10 mouse cellular contexts compared by ENCODE assay signal in genomic region chr4:116830070-116830368, GRCm38 (mm10). TPM values are rescaled to one million over a fixed set of nuclear protein-coding genes. Genes with fewer than 3 reads are reported as not detected.
DNase-seq lines count a peak whose midpoint lies in the region; ATAC-seq and TF ChIP-seq lines count a peak whose summit lies in the region.
"Had no signal": no experiment of that assay in that cellular context is flagged by ENCODE, and none has a peak within 500 bp of the region (broad histone marks: within the 10 kb centered on the region; RNA-seq: fewer than 3 reads in every experiment).

No protein-coding gene starts in this region.

- 6% methylated on average over 6 of the region's 6 CpGs for WGBS in forebrain, postnatal 0 days
- 5% methylated on average over 6 of the region's 6 CpGs for whole genome bisulfite sequencing in midbrain, embryonic 15.5 days
- WGBS in lung, postnatal 0 days: 33% methylated on average over 6 of the region's 6 CpGs

- H3K9me3 ChIP-seq in ES-Bruce4 (replicated peaks; ENCODE audit: control insufficient read depth, insufficient read depth, low read length, poor library complexity, severe bottlenecking): no peaks in the 10 kb centered on the region
- H3K9me3 ChIP-seq in forebrain, postnatal 0 days (ENCODE audit: low read length): no peaks in the 10 kb centered on the region
- no peaks in the 10 kb centered on the region for H3K9me3 ChIP-seq in midbrain, embryonic 15.5 days
- no peaks in the 10 kb centered on the region for H3K9me3 ChIP-seq in lung, postnatal 0 days (ENCODE audit: low read length)
- H3K9me3 ChIP-seq: heart, embryonic 10.5 days; megakaryocyte, embryonic 14.5 days had no signal

- DNase-seq in embryo, embryonic 10.5 days (ENCODE audit: low spot score): peak; percentile 65
- DNase-seq in forebrain, postnatal 0 days: peak; percentile 21
- no peak for DNase-seq in lung, postnatal 0 days (ENCODE audit: low spot score)
- DNase-seq in natural killer cell, adult 2 months (ENCODE audit: low spot score in 2 of 2): no peak
- DNase-seq in lung, postnatal 25 days (ENCODE audit: low spot score): no peak
- DNase-seq: kidney, adult 9 months had no signal

- no peak for TF ChIP-seq CTCF in ES-Bruce4 (IDR thresholded peaks at IDR 0.05; ENCODE audit: low read depth, low read length)
- no peak for TF ChIP-seq CTCF in forebrain, postnatal 0 days (IDR thresholded peaks at IDR 0.05; ENCODE audit: low read depth)
- no peak for TF ChIP-seq CTCF in lung, postnatal 0 days (IDR thresholded peaks at IDR 0.05)

- H3K4me3 ChIP-seq in ES-Bruce4 (ENCODE audit: low read depth, low read length): no peak overlapping the region
- H3K4me3 ChIP-seq in forebrain, postnatal 0 days (ENCODE audit: low read depth, low read length): no peak overlapping the region
- no peak overlapping the region for H3K4me3 ChIP-seq in midbrain, embryonic 15.5 days
- H3K4me3 ChIP-seq in lung, postnatal 0 days (ENCODE audit: low read depth, low read length): no peak overlapping the region
- H3K4me3 ChIP-seq: heart, embryonic 10.5 days; megakaryocyte, embryonic 14.5 days had no signal

- no peak overlapping the region for H3K4me2 ChIP-seq in forebrain, postnatal 0 days (ENCODE audit: low read depth)
- no peak overlapping the region for H3K4me2 ChIP-seq in midbrain, embryonic 15.5 days
- H3K4me2 ChIP-seq in lung, postnatal 0 days (replicated peaks; ENCODE audit: low read depth, low read length): no peak overlapping the region

- TF ChIP-seq EP300 in ES-Bruce4 (IDR thresholded peaks at IDR 0.05; ENCODE audit: insufficient read depth, low read depth, low read length): 0 out of 2 replicates have a peak, but pooled peaks have one; percentile 40
- TF ChIP-seq EP300 in lung, postnatal 0 days (IDR thresholded peaks at IDR 0.05): no peak

- ATAC-seq in forebrain, postnatal 0 days: peak; percentile 56
- ATAC-seq in midbrain, embryonic 15.5 days (replicated peaks): peak; percentile 53; the same call in 1 of the 2 replicates
- ATAC-seq in lung, postnatal 0 days: no peak

- H3K27ac ChIP-seq in ES-Bruce4 (ENCODE audit: insufficient read depth, low read length): no peak overlapping the region
- peak overlapping the region; percentile 47; the same call in 1 of the 2 replicates for H3K27ac ChIP-seq in forebrain, postnatal 0 days (ENCODE audit: low read depth, low read length)
- peak overlapping the region; percentile 64 for H3K27ac ChIP-seq in midbrain, embryonic 15.5 days
- no peak overlapping the region for H3K27ac ChIP-seq in lung, postnatal 0 days (ENCODE audit: low read length)
- H3K27ac ChIP-seq: heart, embryonic 10.5 days had no signal

- H3K4me1 ChIP-seq in ES-Bruce4 (ENCODE audit: control insufficient read depth, insufficient read depth, low read length): peaks cover 2% of the 10 kb centered on the region
- peaks cover 4% of the 10 kb centered on the region for H3K4me1 ChIP-seq in forebrain, postnatal 0 days (ENCODE audit: insufficient read depth)
- peaks cover 19% of the 10 kb centered on the region for H3K4me1 ChIP-seq in midbrain, embryonic 15.5 days
- H3K4me1 ChIP-seq in lung, postnatal 0 days (ENCODE audit: insufficient read depth, low read depth, low read length): peaks cover 6% of the 10 kb centered on the region; the same call in 1 of the 2 replicates

- no peak overlapping the region for H3K9ac ChIP-seq in ES-Bruce4 (ENCODE audit: low read depth, poor library complexity, severe bottlenecking)
- H3K9ac ChIP-seq in forebrain, postnatal 0 days: peak overlapping the region; percentile 1; the same call in 1 of the 2 replicates
- H3K9ac ChIP-seq in midbrain, embryonic 15.5 days: no peak overlapping the region
- no peak overlapping the region for H3K9ac ChIP-seq in lung, postnatal 0 days (replicated peaks; ENCODE audit: low read depth)

- H3K36me3 ChIP-seq in ES-Bruce4 (ENCODE audit: control insufficient read depth, insufficient read depth, low read length, poor library complexity, severe bottlenecking): no peaks in the 10 kb centered on the region
- no peaks in the 10 kb centered on the region for H3K36me3 ChIP-seq in forebrain, postnatal 0 days (ENCODE audit: insufficient read depth)
- H3K36me3 ChIP-seq in midbrain, embryonic 15.5 days (replicated peaks): no peaks in the 10 kb centered on the region
- no peaks in the 10 kb centered on the region for H3K36me3 ChIP-seq in lung, postnatal 0 days (ENCODE audit: insufficient read depth, low read length)
- H3K36me3 ChIP-seq: heart, embryonic 10.5 days had no signal

- TF ChIP-seq POLR2A in ES-Bruce4 (IDR thresholded peaks at IDR 0.05; ENCODE audit: insufficient read depth, low read length): no peak

- no peaks in the 10 kb centered on the region for H3K27me3 ChIP-seq in ES-Bruce4 (ENCODE audit: control insufficient read depth, insufficient read depth, low read length, poor library complexity, severe bottlenecking)
- no peaks in the 10 kb centered on the region for H3K27me3 ChIP-seq in forebrain, postnatal 0 days (ENCODE audit: insufficient read depth, low read length)
- 0 out of 2 replicates have a peak, but pooled peaks cover 2% of the 10 kb centered on the region for H3K27me3 ChIP-seq in midbrain, embryonic 15.5 days (replicated peaks)
- H3K27me3 ChIP-seq in lung, postnatal 0 days (replicated peaks; ENCODE audit: insufficient read depth, low read length): no peaks in the 10 kb centered on the region

RNA-seq across cellular contexts. Expression of gene Hpdl, which starts 8.5 kb away (rescaled TPM):
- polyA plus RNA-seq in ES-Bruce4 (2011; ENCODE audit: insufficient read depth, insufficient read length, low read depth, missing spikeins): 3.9 and 4.2 TPM in 2 replicates
- 0.38 and 0.43 TPM in 2 replicates for total RNA-seq in forebrain, postnatal 0 days (2014; rRNA removed)
- polyA plus RNA-seq in forebrain, postnatal 0 days (2015; fragmentation: Nextera tagmentation; extraction: Ambion mirVana): 0.74 and 0.78 TPM in 2 replicates
- 0.59 and 0.92 TPM in 2 replicates for polyA plus RNA-seq in midbrain, embryonic 15.5 days (2015; fragmentation: Nextera tagmentation; extraction: Ambion mirVana)
- polyA plus RNA-seq in lung, postnatal 0 days (2015; fragmentation: Nextera tagmentation; extraction: Ambion mirVana): 0.10 and 0.25 TPM in 2 replicates

RNA-seq across cellular contexts. Expression of gene Mutyh, which starts 22.5 kb away (rescaled TPM):
- 23.6 and 30.0 TPM in 2 replicates for polyA plus RNA-seq in ES-Bruce4 (2011; ENCODE audit: insufficient read depth, insufficient read length, low read depth, missing spikeins)
- total RNA-seq in forebrain, postnatal 0 days (2014; rRNA removed): 12.9 and 13.6 TPM in 2 replicates
- 3.2 and 4.7 TPM in 2 replicates for polyA plus RNA-seq in forebrain, postnatal 0 days (2015; fragmentation: Nextera tagmentation; extraction: Ambion mirVana)
- polyA plus RNA-seq in midbrain, embryonic 15.5 days (2015; fragmentation: Nextera tagmentation; extraction: Ambion mirVana): 8.3 and 9.5 TPM in 2 replicates
- 3.1 and 4.4 TPM in 2 replicates for polyA plus RNA-seq in lung, postnatal 0 days (2015; fragmentation: Nextera tagmentation; extraction: Ambion mirVana)

RNA-seq across cellular contexts. Expression of gene Toe1, which starts 22.6 kb away (rescaled TPM):
- 14.9 and 19.2 TPM in 2 replicates for polyA plus RNA-seq in ES-Bruce4 (2011; ENCODE audit: insufficient read depth, insufficient read length, low read depth, missing spikeins)
- total RNA-seq in forebrain, postnatal 0 days (2014; rRNA removed): 34.2 and 39.9 TPM in 2 replicates
- polyA plus RNA-seq in forebrain, postnatal 0 days (2015; fragmentation: Nextera tagmentation; extraction: Ambion mirVana): 20.2 and 23.2 TPM in 2 replicates
- 31.9 and 32.0 TPM in 2 replicates for polyA plus RNA-seq in midbrain, embryonic 15.5 days (2015; fragmentation: Nextera tagmentation; extraction: Ambion mirVana)
- polyA plus RNA-seq in lung, postnatal 0 days (2015; fragmentation: Nextera tagmentation; extraction: Ambion mirVana): 19.6 and 20.7 TPM in 2 replicates

RNA-seq across cellular contexts. Expression of gene Zswim5, which starts 47.2 kb away (rescaled TPM):
- polyA plus RNA-seq in ES-Bruce4 (2011; ENCODE audit: insufficient read depth, insufficient read length, low read depth, missing spikeins): 2.1 and 2.5 TPM in 2 replicates
- total RNA-seq in forebrain, postnatal 0 days (2014; rRNA removed): 17.4 and 25.3 TPM in 2 replicates
- polyA plus RNA-seq in forebrain, postnatal 0 days (2015; fragmentation: Nextera tagmentation; extraction: Ambion mirVana): 1.9 and 2.4 TPM in 2 replicates
- 6.7 and 6.8 TPM in 2 replicates for polyA plus RNA-seq in midbrain, embryonic 15.5 days (2015; fragmentation: Nextera tagmentation; extraction: Ambion mirVana)
- 0.37 and 0.38 TPM in 2 replicates for polyA plus RNA-seq in lung, postnatal 0 days (2015; fragmentation: Nextera tagmentation; extraction: Ambion mirVana)

Comparison
In these comparisons a context has a peak if more than half of its experiments do, and no peak if none do; other contexts are left out.
1. H3K27ac ChIP-seq: peak in forebrain, postnatal 0 days (single experiment) and midbrain, embryonic 15.5 days (single experiment); none in ES-Bruce4 (single experiment) and lung, postnatal 0 days (single experiment).
2. DNase-seq: peak in embryo, embryonic 10.5 days (single experiment) and forebrain, postnatal 0 days (single experiment); none in lung, postnatal 0 days (single experiment), natural killer cell, adult 2 months (0 of 2) and lung, postnatal 25 days (single experiment).